Mouse (Mus musculus) heart, postnatal 0 days (tissue): Measurements from ENCODE around the gene V1rd19.

Experiments
- CTCF ChIP-seq: IDR thresholded peaks from 2 replicates; pipeline ENCODE4 v1.5.1; 2016; ENCODE audit warnings: antibody characterized with exemption, control low read depth, low read depth
- EP300 ChIP-seq: IDR thresholded peaks from 2 replicates; pipeline ENCODE4 v1.6.1; 2016; ENCODE audit warnings: antibody characterized with exemption, low read depth

GRCm38 (mm10) chr7:24052660-24053304, 51.3 kb downstream of the V1rd19 start, which contains the start of gene Vmn1r183:
- TF ChIP-seq CTCF: no peak
- no peak for TF ChIP-seq EP300
